Comparison of ENCODE assay signal across 9 mouse cellular contexts in the genomic region with DNA sequence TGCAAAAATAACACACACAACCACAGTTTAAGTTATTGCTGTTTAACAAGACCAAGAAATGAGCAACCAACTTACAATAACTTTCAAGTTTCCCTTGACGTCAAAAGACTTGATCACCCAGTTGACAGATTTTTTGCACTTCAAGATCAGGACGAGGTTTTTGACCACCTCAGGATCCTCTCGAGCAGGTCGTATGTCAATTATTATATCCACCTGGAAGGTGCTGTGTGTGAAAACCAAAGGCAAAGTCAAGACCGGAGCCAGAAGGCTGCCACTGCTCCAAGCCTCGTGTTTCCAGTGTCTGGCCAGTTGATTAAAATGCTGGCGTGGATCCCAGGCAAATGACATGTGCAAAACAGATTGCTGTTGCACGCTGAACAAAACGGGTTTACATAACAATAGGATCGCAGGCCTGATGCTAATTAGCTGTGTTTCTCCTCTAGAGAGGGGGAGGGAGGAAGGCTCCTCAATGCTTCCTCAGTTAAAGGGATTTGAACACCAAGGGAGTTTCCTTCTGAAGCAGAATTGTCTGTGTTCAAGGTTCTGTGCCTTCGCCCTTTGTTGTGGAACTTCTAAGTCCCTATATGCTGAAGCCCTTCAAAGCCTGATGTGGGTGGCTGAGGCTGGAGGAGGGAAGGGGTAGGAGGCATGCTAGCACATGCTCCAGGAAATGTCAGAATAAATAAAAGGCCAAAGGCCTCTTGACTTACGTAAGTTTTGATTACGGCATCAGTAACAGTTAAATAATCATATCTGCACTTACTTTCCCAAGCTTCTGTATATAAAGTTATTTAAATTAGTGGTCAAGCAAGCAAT.
DNase-seq lines count a peak whose midpoint lies in the region; ATAC-seq and TF ChIP-seq lines count a peak whose summit lies in the region.
"Had no signal": no experiment of that assay in that cellular context is flagged by ENCODE, and none has a peak within 500 bp of the region (broad histone marks: within the 10 kb centered on the region; RNA-seq: fewer than 3 reads in every experiment).

No protein-coding gene starts in this region.

- no peak for TF ChIP-seq POLR2A in testis, adult 2 months (IDR thresholded peaks at IDR 0.05; ENCODE audit: control insufficient read depth, low read depth, low read length)
- TF ChIP-seq POLR2A in limb, embryonic 14.5 days (IDR thresholded peaks at IDR 0.05; ENCODE audit: borderline replicate concordance, extremely low read depth, insufficient read depth, insufficient read length): no peak

- no peak for ATAC-seq in heart, embryonic 13.5 days (ENCODE audit: extremely low read depth, insufficient number of reproducible peaks, low FRiP score, low TSS enrichment)
- no peak for ATAC-seq in kidney, postnatal 0 days (replicated peaks; ENCODE audit: low FRiP score, low read depth)
- ATAC-seq in limb, embryonic 14.5 days (ENCODE audit: low FRiP score, low read depth): peak; percentile 19; the same call in 1 of the 2 replicates
- no peak for ATAC-seq in megakaryocyte, adult 5-6 weeks (ENCODE audit: poor library complexity, severe bottlenecking)

- H3K4me2 ChIP-seq in heart, embryonic 13.5 days: no peak overlapping the region
- H3K4me2 ChIP-seq in kidney, postnatal 0 days (ENCODE audit: low read length): no peak overlapping the region
- H3K4me2 ChIP-seq in limb, embryonic 14.5 days (replicated peaks; ENCODE audit: low read depth, low read length, severe bottlenecking): no peak overlapping the region
- H3K4me2 ChIP-seq: liver, embryonic 13.5 days had no signal

- no peak overlapping the region for H3K4me3 ChIP-seq in testis, adult 2 months (ENCODE audit: control insufficient read depth, low read depth, low read length)
- H3K4me3 ChIP-seq in heart, embryonic 13.5 days: no peak overlapping the region
- H3K4me3 ChIP-seq in kidney, postnatal 0 days (replicated peaks; ENCODE audit: low read depth, low read length): no peak overlapping the region
- no peak overlapping the region for H3K4me3 ChIP-seq in limb, embryonic 14.5 days (replicated peaks; ENCODE audit: low read length)
- H3K4me3 ChIP-seq: liver, embryonic 13.5 days had no signal

- no peak for TF ChIP-seq CTCF in testis, adult 2 months (IDR thresholded peaks at IDR 0.05; ENCODE audit: control insufficient read depth, insufficient read depth, insufficient replicate concordance, low read depth, low read length)
- no peak for TF ChIP-seq CTCF in kidney, postnatal 0 days (IDR thresholded peaks at IDR 0.05; ENCODE audit: low read depth)

- no peaks in the 10 kb centered on the region for H3K36me3 ChIP-seq in testis, adult 2 months (ENCODE audit: control insufficient read depth, insufficient read depth, low read length)
- peaks cover 15% of the 10 kb centered on the region for H3K36me3 ChIP-seq in heart, embryonic 13.5 days
- peaks cover 4% of the 10 kb centered on the region; the same call in 1 of the 2 replicates for H3K36me3 ChIP-seq in kidney, postnatal 0 days (ENCODE audit: insufficient read depth, low read length)
- peaks cover 12% of the 10 kb centered on the region; the same call in 1 of the 2 replicates for H3K36me3 ChIP-seq in limb, embryonic 14.5 days (ENCODE audit: control insufficient read depth, insufficient read depth, low read length)
- H3K36me3 ChIP-seq: liver, embryonic 13.5 days had no signal

- H3K27ac ChIP-seq in testis, adult 2 months (ENCODE audit: control insufficient read depth, insufficient read depth, low read depth, low read length): peak overlapping the region; percentile 8; the same call in 1 of the 2 replicates
- H3K27ac ChIP-seq in heart, embryonic 13.5 days (replicated peaks): peak overlapping the region; percentile 43; the same call in 1 of the 2 replicates
- no peak overlapping the region; the same call in 1 of the 2 replicates for H3K27ac ChIP-seq in kidney, postnatal 0 days
- H3K27ac ChIP-seq in limb, embryonic 14.5 days (replicated peaks; ENCODE audit: low read depth, low read length): no peak overlapping the region
- H3K27ac ChIP-seq: liver, embryonic 13.5 days had no signal

- 54% methylated on average over 13 of the region's 13 CpGs for WGBS in heart, embryonic 13.5 days
- 45% methylated on average over 13 of the region's 13 CpGs for WGBS in kidney, postnatal 0 days
- 28% methylated on average over 13 of the region's 13 CpGs for WGBS in limb, embryonic 14.5 days

- no peak overlapping the region for H3K9ac ChIP-seq in heart, embryonic 13.5 days
- no peak overlapping the region for H3K9ac ChIP-seq in kidney, postnatal 0 days (ENCODE audit: low read depth, low read length)
- H3K9ac ChIP-seq in limb, embryonic 14.5 days (ENCODE audit: low read depth, low read length, severe bottlenecking): no peak overlapping the region
- H3K9ac ChIP-seq: liver, embryonic 13.5 days had no signal

- DNase-seq in testis, postnatal 10 days (ENCODE audit: low spot score): no peak
- peak; percentile 59 for DNase-seq in embryo, embryonic 11 days
- DNase-seq in kidney, postnatal 0 days (ENCODE audit: low spot score): peak; percentile 74
- peak; percentile 76 for DNase-seq in limb, embryonic 14.5 days (ENCODE audit: low spot score)
- peak; percentile 52 for DNase-seq in ovary, postnatal 10 days (ENCODE audit: low spot score)
- DNase-seq: liver, embryonic 13.5 days had no signal

- no peaks in the 10 kb centered on the region for H3K9me3 ChIP-seq in heart, embryonic 13.5 days
- H3K9me3 ChIP-seq in kidney, postnatal 0 days (replicated peaks; ENCODE audit: low read length): no peaks in the 10 kb centered on the region
- H3K9me3 ChIP-seq in limb, embryonic 14.5 days (ENCODE audit: control insufficient read depth, low read length): no peaks in the 10 kb centered on the region
- H3K9me3 ChIP-seq: liver, embryonic 13.5 days had no signal

- H3K4me1 ChIP-seq in testis, adult 2 months (ENCODE audit: control insufficient read depth, insufficient read depth, low read length): no peaks in the 10 kb centered on the region
- peaks cover 66% of the 10 kb centered on the region for H3K4me1 ChIP-seq in heart, embryonic 13.5 days
- H3K4me1 ChIP-seq in kidney, postnatal 0 days (replicated peaks; ENCODE audit: insufficient read depth, low read length): peaks cover 11% of the 10 kb centered on the region; the same call in 1 of the 2 replicates
- peaks cover 35% of the 10 kb centered on the region for H3K4me1 ChIP-seq in limb, embryonic 14.5 days (ENCODE audit: control insufficient read depth, insufficient read depth, low read length)

- H3K27me3 ChIP-seq in testis, adult 2 months (ENCODE audit: control insufficient read depth, insufficient read depth, low read length): no peaks in the 10 kb centered on the region
- no peaks in the 10 kb centered on the region for H3K27me3 ChIP-seq in heart, embryonic 13.5 days (replicated peaks)
- no peaks in the 10 kb centered on the region for H3K27me3 ChIP-seq in kidney, postnatal 0 days (ENCODE audit: insufficient read depth, low read length)
- H3K27me3 ChIP-seq in limb, embryonic 14.5 days (ENCODE audit: control insufficient read depth, insufficient read depth, low read length): no peaks in the 10 kb centered on the region
- H3K27me3 ChIP-seq: liver, embryonic 13.5 days had no signal

Comparison
In these comparisons a context has a peak if more than half of its experiments do, and no peak if none do; other contexts are left out.
1. H3K27ac ChIP-seq: peak in testis, adult 2 months (single experiment) and heart, embryonic 13.5 days (single experiment); none in kidney, postnatal 0 days (single experiment) and limb, embryonic 14.5 days (single experiment).